Mouse (Mus musculus) stomach, embryonic 15.5 days (tissue): ENCODE results near the gene Adck1. TPM values are rescaled to one million over a fixed set of nuclear protein-coding genes. Genes with fewer than 3 reads are reported as not detected.
"Not testable (repeated sequence)": the region's sequence is repeated elsewhere in the genome, so short reads cannot be mapped to it uniquely, and the experiment has no call there.

Experiments used
- ATAC-seq: fragments of 200-750 bp; cut with Nextera tagmentation; 2 replicates; pipeline ENCODE4 v1.8.0; 2017; ENCODE audit warnings: low read depth, moderate number of reproducible peaks, moderate TSS enrichment; ENCODE audit not compliant: insufficient read depth, low FRiP score
- H3K27ac ChIP-seq: fragments of 300-500 bp; sonication (generic); 2 replicates; pipeline ENCODE4 v1.5.1; 2015; ENCODE audit warnings: mild to moderate bottlenecking, inconsistent platforms
- H3K27me3 ChIP-seq: fragments of 300-500 bp; sonication (generic); replicated peaks from 2 replicates; pipeline ENCODE4 v1.6.1; 2015; ENCODE audit warnings: inconsistent platforms
- H3K36me3 ChIP-seq: fragments of 300-500 bp; sonication (generic); 2 replicates; pipeline ENCODE4 v1.6.1; 2015; ENCODE audit warnings: inconsistent platforms
- H3K4me1 ChIP-seq: fragments of 300-500 bp; sonication (generic); 2 replicates; pipeline ENCODE4 v1.6.1; 2015; ENCODE audit warnings: inconsistent platforms
- H3K4me2 ChIP-seq: fragments of 300-500 bp; sonication (generic); 2 replicates; pipeline ENCODE4 v1.6.1; 2015; ENCODE audit warnings: mild to moderate bottlenecking, inconsistent platforms
- H3K4me3 ChIP-seq: fragments of 300-500 bp; sonication (generic); replicated peaks from 2 replicates; pipeline ENCODE4 v1.5.1; 2015; ENCODE audit warnings: inconsistent platforms
- H3K9ac ChIP-seq: fragments of 300-500 bp; sonication (generic); 2 replicates; pipeline ENCODE4 v1.6.1; 2015; ENCODE audit warnings: inconsistent platforms
- H3K9me3 ChIP-seq: fragments of 300-500 bp; sonication (generic); 2 replicates; pipeline ENCODE4 v1.6.1; 2016; ENCODE audit warnings: inconsistent platforms
- WGBS: fragments of 180-500 bp; shearing (Covaris S2); methylation state at CpG from one replicate; pipeline ENCODE4 v1.1.7; 2015; 5-methylcytosine and 5-hydroxymethylcytosine counted together
- polyA plus RNA-seq: library from polyadenylated mRNA; unstranded; fragments of >200 nt; fragmentation: Nextera tagmentation; extraction: Ambion mirVana; gene quantifications from 2 replicates; pipeline ENCODE4 v1.2.1, GENCODE M21; 2015

Adck1 gene
- 15.0 and 16.0 TPM in 2 replicates for polyA plus RNA-seq

DNA sequence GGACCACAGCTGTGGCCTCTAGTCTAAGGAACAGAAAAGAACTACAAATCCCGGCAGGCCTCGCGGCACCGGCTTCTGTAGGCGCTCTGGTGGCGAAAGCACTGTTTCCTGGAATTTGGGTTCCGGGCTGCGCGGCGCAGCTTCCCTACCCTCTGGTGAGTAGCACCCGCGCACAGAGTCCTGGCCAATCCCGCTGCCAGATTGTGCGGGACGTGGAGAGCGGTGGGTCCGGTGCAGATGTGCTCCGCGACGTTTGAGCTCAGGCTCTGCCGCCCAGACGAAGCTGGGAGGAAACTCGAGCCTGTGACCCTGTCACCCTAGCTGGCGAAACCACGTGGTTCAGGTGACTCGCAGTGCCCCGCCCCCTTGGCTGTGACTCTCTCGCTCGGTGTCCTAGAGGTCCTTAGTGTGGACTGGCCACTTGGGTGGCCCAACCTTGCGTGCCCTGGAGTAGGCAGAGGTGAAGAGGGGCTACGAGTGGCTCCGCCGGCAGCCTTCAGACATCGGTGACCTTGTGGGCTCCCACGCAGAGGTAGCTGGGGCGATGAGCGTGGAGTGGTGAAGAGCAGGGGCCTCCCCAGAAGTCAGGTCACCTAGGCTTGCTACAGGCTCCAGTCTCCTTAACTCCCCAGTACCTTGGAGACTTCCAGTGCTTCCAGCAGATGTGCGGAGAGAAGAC lies at the start of gene Adck1:
Adck1 (plus strand) TSS at position 114 of the 679 bp plus-strand sequence.
- peak; percentile 97 for ATAC-seq
- WGBS = under 1% methylated on average over 38 of the region's 38 CpGs
- H3K27me3 ChIP-seq = no peaks in the 10 kb centered on the region
- H3K27ac ChIP-seq = peak within 1 kb of the TSS; percentile 49; the same call in 1 of the 2 replicates
- H3K9ac ChIP-seq = peak within 1 kb of the TSS; percentile 73
- H3K9me3 ChIP-seq = no peaks in the 10 kb centered on the region
- no peaks in the 10 kb centered on the region for H3K36me3 ChIP-seq
- H3K4me2 ChIP-seq = peak within 1 kb of the TSS; percentile 88
- peak within 1 kb of the TSS; percentile 68 for H3K4me3 ChIP-seq
- no peaks in the 10 kb centered on the region for H3K4me1 ChIP-seq

DNA sequence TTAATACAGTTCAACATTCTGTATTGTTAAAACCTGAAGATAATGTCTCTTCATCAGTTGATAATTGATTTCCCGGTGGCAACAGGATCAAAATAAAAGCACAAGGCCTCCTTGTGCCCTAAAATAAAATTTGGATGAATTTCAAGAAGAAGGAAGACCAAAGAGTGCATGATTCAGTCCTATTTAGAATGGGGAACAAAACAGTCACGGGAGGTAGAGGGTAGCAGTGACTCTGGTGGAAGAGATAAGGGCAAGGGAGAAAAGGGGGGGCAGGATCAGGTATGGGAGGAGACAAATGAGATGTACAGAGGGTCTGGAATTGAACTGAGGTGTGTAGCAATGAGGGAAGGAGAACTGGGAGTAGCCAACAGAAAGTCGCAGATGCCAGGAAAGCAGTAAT lies 45.8 kb upstream of the Adck1 start:
- no peaks in the 10 kb centered on the region for H3K4me1 ChIP-seq
- H3K9me3 ChIP-seq = no peaks in the 10 kb centered on the region
- no peak for ATAC-seq
- 82% methylated on average over 3 of the region's 3 CpGs for WGBS
- H3K27ac ChIP-seq = no peak overlapping the region
- H3K27me3 ChIP-seq = no peaks in the 10 kb centered on the region
- no peaks in the 10 kb centered on the region for H3K36me3 ChIP-seq
- no peak overlapping the region for H3K4me3 ChIP-seq
- H3K4me2 ChIP-seq = no peak overlapping the region
- no peak overlapping the region for H3K9ac ChIP-seq

DNA sequence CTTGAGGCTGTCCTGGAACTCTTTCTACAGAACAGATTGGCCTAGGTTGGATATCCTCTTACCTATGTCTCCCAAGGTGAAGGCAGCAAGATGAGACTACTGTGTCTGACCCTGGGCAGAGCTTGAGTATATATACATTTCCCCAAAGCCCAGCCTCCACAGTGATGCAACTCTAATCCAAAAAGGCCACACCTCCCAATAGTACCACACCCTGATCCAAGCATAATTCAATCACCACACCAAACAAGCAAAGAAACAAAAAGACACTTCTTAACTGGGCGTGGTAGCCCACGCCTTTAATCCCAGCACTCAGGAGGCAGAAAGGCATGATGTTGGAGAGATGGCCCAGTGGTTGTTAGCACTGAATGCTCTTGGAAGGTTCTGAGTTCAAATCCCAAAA lies 36.4 kb upstream of the Adck1 start, which contains the start of gene Gm5039:
Gm5039 (minus strand) TSS at position 101 of the 400 bp plus-strand sequence.
- WGBS = 93% methylated on average over 2 of the region's 2 CpGs

DNA sequence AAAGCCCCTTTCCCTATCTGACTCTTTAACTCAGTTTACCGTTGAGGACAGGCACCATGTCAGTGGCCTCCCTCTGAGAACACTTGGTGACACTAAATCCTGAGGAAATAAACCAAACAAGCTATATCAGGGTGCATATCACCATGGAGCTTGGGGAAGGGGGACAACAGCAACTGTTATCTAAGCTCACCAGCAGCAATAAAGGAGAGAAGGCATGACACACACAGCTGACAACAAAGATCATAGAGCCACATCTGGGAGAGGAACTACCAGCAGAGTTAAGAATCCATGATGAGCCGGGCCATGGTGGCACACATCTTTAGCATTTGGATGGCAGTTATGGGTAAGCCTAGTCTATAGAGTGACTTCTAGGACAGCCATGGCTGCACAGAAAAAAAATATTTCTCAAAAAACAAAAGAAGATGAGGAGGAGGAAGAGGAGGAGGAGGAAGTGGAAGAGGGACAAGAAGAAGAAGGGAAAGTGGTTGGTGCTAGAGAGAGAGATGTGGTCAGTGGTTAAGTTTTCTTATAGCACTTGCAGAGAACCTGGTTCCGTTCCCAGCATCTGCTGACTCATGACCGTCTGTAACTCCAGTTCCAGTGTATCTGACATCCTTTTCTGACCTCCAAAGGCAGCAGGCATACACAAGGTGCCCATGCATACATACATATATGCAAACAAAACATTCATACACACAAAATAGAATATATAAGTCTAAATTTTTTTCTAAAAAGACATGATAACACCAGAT lies 23.5 kb upstream of the Adck1 start:
- not testable (repeated sequence) for H3K4me2 ChIP-seq

More for the DNA sequence above, 36.4 kb upstream of the Adck1 start, which contains the start of gene Gm5039:
- H3K27ac ChIP-seq, H3K9me3 ChIP-seq, H3K27me3 ChIP-seq, ATAC-seq, H3K4me1 ChIP-seq, H3K9ac ChIP-seq, H3K36me3 ChIP-seq, H3K4me3 ChIP-seq, H3K4me2 ChIP-seq: not testable (repeated sequence)

DNA sequence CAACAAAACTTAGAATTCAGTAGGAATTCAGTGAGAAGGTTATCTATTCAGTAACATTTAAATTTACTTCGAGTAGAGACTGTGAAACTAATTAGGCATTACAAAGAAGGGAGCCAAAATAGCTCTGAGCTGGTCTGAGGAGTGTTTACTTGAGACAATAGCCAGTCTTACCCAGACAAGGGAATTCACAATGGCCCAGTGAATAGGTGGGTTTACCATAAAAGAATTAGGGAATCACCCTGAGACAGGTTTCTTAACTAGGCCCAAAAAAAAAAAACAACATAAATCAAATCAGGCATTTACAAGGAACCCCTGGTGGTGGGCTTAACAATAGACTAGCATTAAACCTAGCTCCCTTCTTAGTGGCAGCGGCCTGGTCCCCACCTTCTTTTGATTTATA lies 19.1 kb upstream of the Adck1 start:
- H3K27me3 ChIP-seq, ATAC-seq, H3K9me3 ChIP-seq, H3K4me2 ChIP-seq, H3K9ac ChIP-seq, H3K36me3 ChIP-seq, H3K4me3 ChIP-seq, H3K27ac ChIP-seq, H3K4me1 ChIP-seq: not testable (repeated sequence)
- 52% methylated on average over 2 of the region's 2 CpGs for WGBS

More for the DNA sequence above, 23.5 kb upstream of the Adck1 start:
- not testable (repeated sequence) for H3K9me3 ChIP-seq, H3K4me3 ChIP-seq, H3K36me3 ChIP-seq, ATAC-seq, H3K9ac ChIP-seq, H3K4me1 ChIP-seq, H3K27me3 ChIP-seq, H3K27ac ChIP-seq
- 68% methylated on average over 4 of the region's 4 CpGs for WGBS

DNA sequence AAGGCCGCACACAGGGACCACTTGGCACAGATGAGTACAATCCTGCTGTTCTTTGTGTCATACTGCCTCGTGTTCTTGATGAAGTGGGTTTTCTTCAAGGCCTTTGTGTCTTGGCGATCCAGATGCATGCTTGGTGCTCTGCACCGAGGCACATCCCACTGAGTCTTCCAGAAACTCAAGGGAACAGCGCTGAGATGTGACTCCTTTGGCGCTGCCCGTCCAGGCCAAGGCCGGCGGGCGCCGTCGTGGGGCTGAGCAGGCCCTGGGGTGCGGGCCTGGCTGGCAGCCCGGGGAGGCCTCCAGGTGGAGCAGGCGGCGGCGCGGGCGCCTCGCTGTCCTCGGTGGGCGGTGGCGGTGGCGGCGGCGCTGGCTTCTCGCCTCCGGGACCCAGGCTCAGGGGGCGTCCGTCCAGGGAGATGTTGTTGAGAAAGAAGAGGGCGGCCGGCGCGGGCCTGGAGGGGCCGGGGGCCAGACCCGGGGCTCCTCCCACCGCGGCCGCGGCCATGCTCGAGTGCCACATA lies 6.1 kb upstream of the Adck1 start:
- H3K9me3 ChIP-seq = no peaks in the 10 kb centered on the region
- no peak overlapping the region for H3K27ac ChIP-seq
- no peaks in the 10 kb centered on the region for H3K27me3 ChIP-seq
- H3K4me3 ChIP-seq = peak overlapping the region; percentile 33
- H3K36me3 ChIP-seq = no peaks in the 10 kb centered on the region
- H3K4me1 ChIP-seq = no peaks in the 10 kb centered on the region
- H3K4me2 ChIP-seq = peak overlapping the region; percentile 57
- 16% methylated on average over 41 of the region's 41 CpGs for WGBS
- no peak for ATAC-seq
- no peak overlapping the region for H3K9ac ChIP-seq

DNA sequence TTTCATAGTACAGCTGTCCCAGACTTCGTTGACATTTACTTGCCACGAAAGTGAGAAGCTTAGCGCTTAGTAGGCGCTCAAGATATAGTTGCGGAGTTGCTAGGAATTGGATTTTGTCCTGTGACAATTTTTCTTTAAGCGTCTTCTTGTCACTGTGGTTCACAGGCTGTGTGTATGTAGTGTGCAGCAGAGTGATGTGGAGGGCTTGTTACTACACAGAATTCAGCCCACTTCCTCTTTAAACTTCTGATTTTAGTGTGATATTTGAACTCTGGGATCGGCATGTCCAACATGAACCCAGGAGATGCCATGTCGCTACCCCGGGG lies 729 bp downstream of the Adck1 start:
- ATAC-seq = no peak
- Histone ChIP-seq H3K4me3 (peak overlapping the region; percentile 68), H3K27ac (no peak overlapping the region), H3K4me2 (peak overlapping the region; percentile 88), H3K36me3 (no peaks in the 10 kb centered on the region), H3K27me3 (no peaks in the 10 kb centered on the region), H3K9me3 (no peaks in the 10 kb centered on the region), H3K9ac (peak overlapping the region; percentile 73), H3K4me1 (no peaks in the 10 kb centered on the region)
- WGBS = 47% methylated on average over 9 of the region's 9 CpGs

DNA sequence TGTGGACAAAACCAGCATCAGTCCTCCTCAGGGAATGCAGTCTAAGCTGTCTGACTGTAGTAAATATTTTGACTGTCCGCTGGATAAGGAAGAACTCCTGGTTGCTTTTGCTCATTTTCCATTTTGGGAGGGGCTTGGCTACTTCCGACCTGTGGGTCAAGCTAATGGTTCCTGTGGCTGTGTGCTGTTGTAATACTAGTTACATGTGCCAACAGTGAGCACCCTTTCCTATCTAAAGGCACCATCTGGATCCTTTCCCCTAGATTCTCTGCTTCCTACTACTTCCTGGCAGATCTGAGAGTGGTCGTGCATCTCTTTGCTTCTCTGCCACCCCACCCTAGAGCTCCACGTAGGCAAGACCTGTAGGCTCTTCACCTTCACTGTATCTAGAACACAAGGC lies 7.3 kb downstream of the Adck1 start:
- ATAC-seq = no peak
- 75% methylated on average over 4 of the region's 4 CpGs for WGBS
- no peaks in the 10 kb centered on the region for H3K27me3 ChIP-seq

DNA sequence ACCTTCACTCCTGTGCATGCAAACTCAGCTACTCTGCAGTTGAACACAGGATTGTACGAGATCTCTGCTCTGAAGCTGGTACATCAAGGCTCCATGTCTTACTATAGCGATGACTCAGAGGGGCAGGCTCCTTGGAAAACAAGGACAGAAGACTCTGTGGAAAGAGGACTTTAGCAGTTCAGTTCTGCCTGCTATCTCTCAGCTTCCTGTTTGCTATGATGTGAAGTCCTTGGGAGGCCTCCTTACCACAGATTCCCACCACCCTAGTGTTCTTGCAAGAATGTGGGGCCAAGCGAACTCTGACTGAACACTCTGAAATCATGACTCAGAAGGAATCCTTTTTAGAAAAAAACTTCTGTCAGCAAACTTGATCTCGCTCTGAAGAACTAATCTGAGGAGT lies 8.3 kb downstream of the Adck1 start:
- no peaks in the 10 kb centered on the region for H3K9me3 ChIP-seq
- no peak for ATAC-seq
- no peaks in the 10 kb centered on the region for H3K27me3 ChIP-seq
- H3K9ac ChIP-seq = no peak overlapping the region
- H3K4me1 ChIP-seq = no peaks in the 10 kb centered on the region
- H3K4me3 ChIP-seq = no peak overlapping the region
- H3K36me3 ChIP-seq = no peaks in the 10 kb centered on the region
- 73% methylated on average over 4 of the region's 4 CpGs for WGBS
- H3K4me2 ChIP-seq = no peak overlapping the region
- no peak overlapping the region for H3K27ac ChIP-seq

More for the DNA sequence above, 7.3 kb downstream of the Adck1 start:
- no peaks in the 10 kb centered on the region for H3K9me3 ChIP-seq
- no peak overlapping the region for H3K4me3 ChIP-seq
- H3K36me3 ChIP-seq = no peaks in the 10 kb centered on the region
- H3K27ac ChIP-seq = no peak overlapping the region
- no peak overlapping the region for H3K9ac ChIP-seq
- H3K4me2 ChIP-seq = no peak overlapping the region
- no peaks in the 10 kb centered on the region for H3K4me1 ChIP-seq

DNA sequence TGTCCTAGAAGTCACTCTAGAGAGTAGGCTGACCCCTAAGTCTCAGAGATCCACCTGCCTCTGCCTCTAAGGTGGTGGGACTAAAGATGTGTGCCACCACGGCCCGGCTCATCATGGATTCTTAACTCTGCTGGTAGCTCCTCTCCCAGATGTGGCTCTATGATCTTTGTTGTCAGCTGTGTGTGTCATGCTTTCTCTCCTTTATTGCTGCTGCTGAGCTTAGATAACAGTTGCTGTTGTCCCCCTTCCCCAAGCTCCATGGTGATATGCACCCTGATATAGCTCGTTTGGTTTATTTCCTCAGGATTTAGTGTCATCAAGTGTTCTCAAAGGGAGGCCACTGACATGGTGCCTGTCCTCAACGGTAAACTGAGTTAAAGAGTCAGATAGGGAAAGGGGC lies 9.3 kb downstream of the Adck1 start:
- not testable (repeated sequence) for H3K4me1 ChIP-seq, ATAC-seq, H3K27me3 ChIP-seq, H3K4me2 ChIP-seq, H3K4me3 ChIP-seq, H3K36me3 ChIP-seq, H3K27ac ChIP-seq, H3K9me3 ChIP-seq, H3K9ac ChIP-seq
- WGBS = 77% methylated on average over 4 of the region's 4 CpGs

DNA sequence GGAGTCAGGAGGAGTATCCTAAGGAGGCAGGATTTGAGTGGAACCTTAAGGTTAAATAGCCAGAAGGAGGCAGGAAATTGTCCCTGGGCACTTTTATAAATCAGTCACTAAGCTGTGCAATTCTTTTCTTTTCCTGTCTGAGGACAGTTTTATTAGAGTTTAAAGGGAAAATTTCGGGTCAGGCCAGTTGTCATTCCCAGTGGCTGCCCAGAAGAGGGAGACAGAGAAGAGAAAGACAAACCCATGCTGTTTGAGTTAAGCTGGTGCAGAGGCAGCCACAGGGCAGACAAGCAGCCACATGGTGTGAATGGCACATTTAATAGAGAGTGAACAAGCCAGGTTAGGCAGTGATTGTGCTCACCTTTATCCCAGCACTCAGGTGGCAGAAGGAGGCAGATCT lies 10.0 kb downstream of the Adck1 start:
- whole genome bisulfite sequencing = 11% methylated on average over 1 of the region's 1 CpGs

DNA sequence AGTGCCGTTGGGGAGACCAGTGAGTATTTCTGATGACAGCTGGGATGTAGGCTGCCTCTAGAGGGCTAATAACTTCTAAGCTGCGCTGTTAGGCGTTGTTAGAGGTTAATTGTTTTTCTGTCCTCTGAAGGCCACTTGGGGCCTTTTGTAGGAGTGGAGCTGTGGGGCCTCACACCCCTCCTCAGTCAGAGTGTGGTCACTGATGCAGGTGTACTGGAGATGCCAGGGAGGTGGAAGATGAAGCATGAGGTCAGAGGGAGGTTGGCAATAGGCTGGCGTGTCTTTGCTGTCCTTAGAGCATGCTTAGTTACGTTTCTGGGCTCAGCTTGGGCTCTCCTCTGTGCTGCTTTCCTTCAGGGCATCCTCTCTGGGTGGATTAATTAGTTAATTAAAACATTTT lies 11.7 kb downstream of the Adck1 start:
- H3K27ac ChIP-seq = no peak overlapping the region
- H3K27me3 ChIP-seq = no peaks in the 10 kb centered on the region
- H3K9me3 ChIP-seq = no peaks in the 10 kb centered on the region
- no peak overlapping the region for H3K4me3 ChIP-seq
- no peaks in the 10 kb centered on the region for H3K36me3 ChIP-seq
- H3K4me2 ChIP-seq = no peak overlapping the region
- WGBS = 86% methylated on average over 5 of the region's 5 CpGs
- no peak for ATAC-seq
- H3K4me1 ChIP-seq = no peaks in the 10 kb centered on the region
- H3K9ac ChIP-seq = no peak overlapping the region

More for the DNA sequence above, 10.0 kb downstream of the Adck1 start:
- H3K4me2 ChIP-seq, H3K4me3 ChIP-seq, H3K9ac ChIP-seq, H3K9me3 ChIP-seq, H3K36me3 ChIP-seq, H3K27me3 ChIP-seq, ATAC-seq, H3K27ac ChIP-seq, H3K4me1 ChIP-seq: not testable (repeated sequence)
